Mouse (Mus musculus) liver, embryonic 14.5 days (tissue): ENCODE measurements around the gene Ncam1.

ENCODE experiments used
- CTCF ChIP-seq: IDR thresholded peaks from 2 replicates; pipeline ENCODE4 v1.5.1; 2016; ENCODE audit warnings: antibody characterized with exemption, low read depth, control low read depth
- EP300 ChIP-seq: IDR thresholded peaks from 2 replicates; pipeline ENCODE4 v1.6.1; 2016; ENCODE audit warnings: antibody characterized with exemption, low read depth

DNA sequence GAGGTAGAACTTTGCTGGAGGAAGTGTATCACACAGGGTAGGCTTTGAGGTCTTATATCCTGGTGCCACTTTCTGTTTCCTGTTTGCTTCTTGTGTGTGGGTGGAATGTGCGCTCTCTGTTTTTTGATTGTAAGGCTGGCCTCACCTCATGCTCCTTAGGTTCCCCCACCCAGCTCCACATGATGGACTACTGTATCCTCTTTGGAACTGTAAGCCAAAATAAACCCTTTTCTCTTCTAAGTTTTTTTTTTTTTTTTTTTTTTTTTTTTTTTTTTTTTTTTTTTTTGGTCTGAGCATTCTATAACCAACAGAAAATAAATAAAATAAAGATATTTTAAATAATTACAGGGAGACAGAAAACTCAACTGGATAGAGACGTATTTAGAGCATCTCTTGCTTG is 239.8 kb downstream of the Ncam1 start:
- TF ChIP-seq CTCF = no peak
- no peak for TF ChIP-seq EP300
